Mouse (Mus musculus): ENCODE measurements at regions not wholly inside any gene's neighbourhood (a gene's known extent, or its start where the extent isn't known, plus 50 kb on each side); places are given as distances from the start of the nearest gene placed in this dataset.

DNA sequence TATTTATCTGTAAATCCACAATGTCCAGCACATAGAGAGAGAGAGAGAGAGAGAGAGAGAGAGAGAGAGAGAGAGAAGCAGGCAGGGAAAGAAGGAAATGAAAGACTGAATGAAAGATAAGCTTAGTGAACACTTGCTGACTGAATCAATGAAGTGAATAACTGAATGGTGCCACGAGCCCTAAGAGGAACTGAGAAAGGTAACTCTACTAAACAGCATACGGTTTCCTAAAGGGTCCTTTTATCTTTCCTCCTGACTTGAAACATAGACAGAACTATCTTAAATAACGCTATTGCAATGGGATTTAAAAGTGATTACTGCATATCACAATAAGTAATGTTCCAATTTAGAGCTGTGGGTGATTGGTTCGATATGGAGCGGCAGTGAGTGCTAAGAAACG, 121.0 kb downstream of the Rbm26 start:
- Histone ChIP-seq H3K4me3 (replicated peaks; ENCODE audit: low read length) (no peak overlapping the region), H3K9me3 (replicated peaks; ENCODE audit: control insufficient read depth, low read length) (no peaks in the 10 kb centered on the region), H3K27me3 (ENCODE audit: control insufficient read depth, insufficient read depth, low read length) (no peaks in the 10 kb centered on the region), H3K36me3 (ENCODE audit: control insufficient read depth, insufficient read depth, low read length) (no peaks in the 10 kb centered on the region), H3K27ac (ENCODE audit: low read length) (no peak overlapping the region), H3K9ac (ENCODE audit: low read length) (no peak overlapping the region), H3K4me1 (ENCODE audit: control insufficient read depth, insufficient read depth, low read length) (no peaks in the 10 kb centered on the region), H3K4me2 (ENCODE audit: low read depth, low read length) (no peak overlapping the region)
- no peak for ATAC-seq (ENCODE audit: insufficient read depth, low FRiP score)
- 78% methylated on average over 6 of the region's 6 CpGs for WGBS

DNA sequence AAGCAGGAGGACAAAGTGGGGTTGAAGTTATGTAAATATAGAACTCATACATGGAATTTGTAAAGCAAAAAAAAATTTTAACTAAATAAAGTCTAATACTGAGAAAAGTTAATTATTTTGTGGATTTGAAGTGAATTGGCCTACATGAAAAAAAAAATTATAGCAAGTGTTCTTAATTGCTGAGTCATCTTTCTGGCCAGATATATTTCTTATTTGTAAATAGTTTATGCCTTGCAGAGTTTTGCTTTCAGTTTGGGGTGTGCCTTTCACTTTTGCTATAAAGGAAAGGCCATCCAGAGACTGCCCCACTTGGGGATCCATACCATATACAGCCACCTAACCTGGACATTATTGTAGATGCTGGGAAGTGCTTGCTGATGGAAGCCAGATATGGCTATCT, 138.3 kb downstream of the Rbm26 start:
- Histone ChIP-seq H3K4me3 (replicated peaks; ENCODE audit: low read length) (no peak overlapping the region), H3K36me3 (ENCODE audit: control insufficient read depth, insufficient read depth, low read length) (no peaks in the 10 kb centered on the region), H3K9ac (ENCODE audit: low read length) (no peak overlapping the region), H3K27ac (ENCODE audit: low read length) (no peak overlapping the region), H3K4me2 (ENCODE audit: low read depth, low read length) (no peak overlapping the region), H3K9me3 (replicated peaks; ENCODE audit: control insufficient read depth, low read length) (no peaks in the 10 kb centered on the region), H3K27me3 (ENCODE audit: control insufficient read depth, insufficient read depth, low read length) (no peaks in the 10 kb centered on the region), H3K4me1 (ENCODE audit: control insufficient read depth, insufficient read depth, low read length) (no peaks in the 10 kb centered on the region)
- no peak for ATAC-seq (ENCODE audit: insufficient read depth, low FRiP score)

DNA sequence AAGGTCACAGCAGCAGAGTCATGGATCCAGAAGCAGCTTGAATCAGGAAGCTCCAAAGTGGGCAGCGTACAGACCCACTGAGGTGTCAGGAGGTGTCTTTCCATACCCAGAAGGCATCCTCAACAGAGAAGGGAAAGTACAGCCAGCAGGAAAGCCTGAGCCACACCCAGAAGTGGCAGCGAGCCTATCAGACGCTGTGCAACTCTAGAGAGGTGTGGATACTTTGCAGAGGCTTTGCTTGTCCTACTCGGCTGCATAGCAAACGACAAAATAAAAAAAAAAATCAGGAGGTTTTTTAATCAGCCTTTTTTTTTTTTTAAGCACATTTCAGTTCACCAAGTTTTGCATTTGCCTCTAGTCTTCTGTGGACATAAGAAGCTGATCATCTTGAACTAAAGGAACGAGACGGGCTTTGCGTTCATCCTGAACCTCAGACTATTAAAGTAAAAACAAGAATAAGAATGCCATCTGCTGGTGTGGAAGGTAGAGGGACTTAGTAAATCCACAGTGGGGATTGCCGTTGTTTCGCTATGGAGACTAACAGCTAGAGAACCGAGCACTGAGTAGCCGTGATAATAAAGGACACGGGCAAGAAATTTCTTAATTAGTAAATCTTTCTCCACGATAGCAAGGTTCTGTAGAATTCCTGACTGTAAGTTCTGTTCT, 142.3 kb downstream of the Rbm26 start:
- no peaks in the 10 kb centered on the region for H3K36me3 ChIP-seq (ENCODE audit: control insufficient read depth, insufficient read depth, low read length)
- no peak overlapping the region for H3K9ac ChIP-seq (ENCODE audit: low read length)
- 29% methylated on average over 14 of the region's 14 CpGs for WGBS
- H3K4me2 ChIP-seq (ENCODE audit: low read depth, low read length) = peak overlapping the region; percentile 33; the same call in 1 of the 2 replicates
- H3K27ac ChIP-seq (ENCODE audit: low read length) = no peak overlapping the region
- H3K9me3 ChIP-seq (replicated peaks; ENCODE audit: control insufficient read depth, low read length) = no peaks in the 10 kb centered on the region
- H3K4me3 ChIP-seq (replicated peaks; ENCODE audit: low read length) = peak overlapping the region; percentile 15
- no peak for ATAC-seq (ENCODE audit: insufficient read depth, low FRiP score)
- H3K4me1 ChIP-seq (ENCODE audit: control insufficient read depth, insufficient read depth, low read length) = no peaks in the 10 kb centered on the region
- H3K27me3 ChIP-seq (ENCODE audit: control insufficient read depth, insufficient read depth, low read length) = no peaks in the 10 kb centered on the region

GRCm38 (mm10) chr14:105019971-105020370, 157.2 kb downstream of the Rbm26 start:
- Histone ChIP-seq H3K4me1 (ENCODE audit: control insufficient read depth, insufficient read depth, low read length) (no peaks in the 10 kb centered on the region), H3K4me2 (ENCODE audit: low read depth, low read length) (no peak overlapping the region), H3K9me3 (replicated peaks; ENCODE audit: control insufficient read depth, low read length) (no peaks in the 10 kb centered on the region), H3K36me3 (ENCODE audit: control insufficient read depth, insufficient read depth, low read length) (no peaks in the 10 kb centered on the region), H3K4me3 (replicated peaks; ENCODE audit: low read length) (no peak overlapping the region), H3K9ac (ENCODE audit: low read length) (no peak overlapping the region), H3K27me3 (ENCODE audit: control insufficient read depth, insufficient read depth, low read length) (no peaks in the 10 kb centered on the region), H3K27ac (ENCODE audit: low read length) (no peak overlapping the region)
- 66% methylated on average over 6 of the region's 6 CpGs for whole genome bisulfite sequencing
- ATAC-seq (ENCODE audit: insufficient read depth, low FRiP score) = no peak

DNA sequence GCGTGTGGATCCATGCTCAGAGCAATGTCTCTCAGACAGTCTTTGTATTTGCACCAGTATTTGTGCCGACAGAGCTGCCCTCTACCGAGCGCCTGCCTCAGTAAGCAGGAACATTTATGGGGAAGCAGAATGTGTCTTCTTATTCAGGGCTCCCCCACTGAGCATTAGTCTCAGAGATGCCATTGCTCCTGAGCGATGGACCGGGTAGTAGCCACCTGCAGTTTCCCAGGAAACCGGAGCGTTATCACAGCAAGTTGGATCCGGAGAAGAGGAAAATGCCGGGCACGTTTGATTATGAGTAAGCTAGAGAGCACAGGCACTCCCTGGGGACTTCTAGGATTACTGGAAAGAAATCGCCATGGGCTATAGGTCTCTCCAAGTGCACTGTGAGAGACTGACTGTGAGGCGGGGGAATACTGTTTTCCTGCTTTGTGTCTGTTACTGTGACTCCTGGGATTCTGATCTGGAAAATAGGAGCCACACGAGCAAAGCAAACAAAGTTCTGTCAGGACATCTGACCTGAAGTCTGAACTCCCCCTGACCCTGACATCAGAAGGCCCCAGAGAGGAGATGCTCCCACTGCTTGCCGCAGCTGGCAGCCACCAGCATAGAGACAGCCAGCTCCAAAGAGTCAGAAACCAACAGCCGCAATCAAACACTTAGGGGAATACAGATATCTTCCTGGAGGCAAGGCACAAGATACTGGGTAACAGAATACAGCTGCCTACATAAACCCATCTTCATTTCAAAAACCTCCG, 160.9 kb downstream of the Rbm26 start:
- WGBS = 56% methylated on average over 17 of the region's 17 CpGs
- no peaks in the 10 kb centered on the region for H3K27me3 ChIP-seq (ENCODE audit: control insufficient read depth, insufficient read depth, low read length)
- ATAC-seq (ENCODE audit: insufficient read depth, low FRiP score) = no peak

GRCm38 (mm10) chr14:105015278-105015677, 161.8 kb downstream of the Rbm26 start:
- H3K4me2 ChIP-seq (ENCODE audit: low read depth, low read length) = no peak overlapping the region
- H3K9me3 ChIP-seq (replicated peaks; ENCODE audit: control insufficient read depth, low read length) = no peaks in the 10 kb centered on the region
- H3K9ac ChIP-seq (ENCODE audit: low read length) = no peak overlapping the region
- no peak for ATAC-seq (ENCODE audit: insufficient read depth, low FRiP score)
- H3K4me1 ChIP-seq (ENCODE audit: control insufficient read depth, insufficient read depth, low read length) = no peaks in the 10 kb centered on the region
- no peak overlapping the region for H3K27ac ChIP-seq (ENCODE audit: low read length)
- 75% methylated on average over 2 of the region's 2 CpGs for WGBS
- no peak overlapping the region for H3K4me3 ChIP-seq (replicated peaks; ENCODE audit: low read length)
- no peaks in the 10 kb centered on the region for H3K36me3 ChIP-seq (ENCODE audit: control insufficient read depth, insufficient read depth, low read length)
- no peaks in the 10 kb centered on the region for H3K27me3 ChIP-seq (ENCODE audit: control insufficient read depth, insufficient read depth, low read length)

More for the DNA sequence above, 160.9 kb downstream of the Rbm26 start:
- H3K9ac ChIP-seq (ENCODE audit: low read length) = no peak overlapping the region
- H3K9me3 ChIP-seq (replicated peaks; ENCODE audit: control insufficient read depth, low read length) = no peaks in the 10 kb centered on the region
- no peaks in the 10 kb centered on the region for H3K4me1 ChIP-seq (ENCODE audit: control insufficient read depth, insufficient read depth, low read length)
- H3K4me3 ChIP-seq (replicated peaks; ENCODE audit: low read length) = no peak overlapping the region
- no peaks in the 10 kb centered on the region for H3K36me3 ChIP-seq (ENCODE audit: control insufficient read depth, insufficient read depth, low read length)
- no peak overlapping the region for H3K4me2 ChIP-seq (ENCODE audit: low read depth, low read length)
- H3K27ac ChIP-seq (ENCODE audit: low read length) = no peak overlapping the region

DNA sequence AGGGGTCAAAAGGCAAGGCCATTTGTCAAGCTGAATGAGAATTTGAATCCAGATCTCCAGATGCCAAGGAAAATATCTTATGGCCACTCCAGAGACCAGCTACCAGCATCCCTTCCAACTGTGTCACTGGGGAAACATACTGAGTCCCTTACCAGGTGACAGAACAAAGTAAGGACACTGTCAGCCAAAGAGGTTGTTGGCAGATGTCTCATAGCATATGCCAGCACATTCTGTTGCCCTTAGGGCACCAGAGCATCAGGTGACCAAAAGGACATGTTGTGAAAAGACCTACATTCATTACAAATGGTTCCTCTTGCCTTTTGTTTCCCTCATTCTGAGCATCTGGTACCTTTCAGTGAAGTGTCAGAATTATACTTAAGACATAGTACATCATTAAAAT, 166.4 kb downstream of the Rbm26 start:
- H3K4me3 ChIP-seq (replicated peaks; ENCODE audit: low read length) = no peak overlapping the region
- no peak overlapping the region for H3K27ac ChIP-seq (ENCODE audit: low read length)
- no peaks in the 10 kb centered on the region for H3K27me3 ChIP-seq (ENCODE audit: control insufficient read depth, insufficient read depth, low read length)
- no peak overlapping the region for H3K9ac ChIP-seq (ENCODE audit: low read length)
- no peak overlapping the region for H3K4me2 ChIP-seq (ENCODE audit: low read depth, low read length)
- no peak for ATAC-seq (ENCODE audit: insufficient read depth, low FRiP score)
- no peaks in the 10 kb centered on the region for H3K4me1 ChIP-seq (ENCODE audit: control insufficient read depth, insufficient read depth, low read length)
- H3K36me3 ChIP-seq (ENCODE audit: control insufficient read depth, insufficient read depth, low read length) = no peaks in the 10 kb centered on the region
- no peaks in the 10 kb centered on the region for H3K9me3 ChIP-seq (replicated peaks; ENCODE audit: control insufficient read depth, low read length)

DNA sequence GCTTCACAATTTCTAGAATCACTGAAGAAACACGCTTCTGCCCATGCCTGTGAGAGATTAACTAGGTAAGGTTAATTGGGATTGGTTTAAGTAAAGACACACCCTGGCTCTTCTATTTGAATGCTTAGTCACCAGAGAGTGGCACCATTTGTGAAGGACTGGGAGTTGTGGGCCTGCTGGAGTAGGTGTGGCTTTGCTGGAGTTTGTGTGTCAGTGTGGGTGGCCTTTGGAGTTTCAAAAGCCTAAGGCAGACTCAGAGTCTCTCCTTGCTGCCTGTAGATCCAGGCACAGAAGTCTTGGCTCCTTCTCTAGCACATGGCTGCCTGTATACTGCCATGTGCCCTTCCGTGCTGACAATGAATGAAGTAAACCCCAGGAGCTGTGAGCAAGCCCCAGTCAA, 168.8 kb downstream of the Rbm26 start:
- H3K4me1 ChIP-seq (ENCODE audit: control insufficient read depth, insufficient read depth, low read length) = no peaks in the 10 kb centered on the region
- H3K36me3 ChIP-seq (ENCODE audit: control insufficient read depth, insufficient read depth, low read length) = no peaks in the 10 kb centered on the region
- H3K9ac ChIP-seq (ENCODE audit: low read length) = no peak overlapping the region
- ATAC-seq (ENCODE audit: insufficient read depth, low FRiP score) = no peak
- WGBS = 83% methylated on average over 2 of the region's 2 CpGs
- H3K27me3 ChIP-seq (ENCODE audit: control insufficient read depth, insufficient read depth, low read length) = no peaks in the 10 kb centered on the region
- no peak overlapping the region for H3K4me2 ChIP-seq (ENCODE audit: low read depth, low read length)
- no peaks in the 10 kb centered on the region for H3K9me3 ChIP-seq (replicated peaks; ENCODE audit: control insufficient read depth, low read length)
- H3K27ac ChIP-seq (ENCODE audit: low read length) = no peak overlapping the region
- H3K4me3 ChIP-seq (replicated peaks; ENCODE audit: low read length) = no peak overlapping the region

DNA sequence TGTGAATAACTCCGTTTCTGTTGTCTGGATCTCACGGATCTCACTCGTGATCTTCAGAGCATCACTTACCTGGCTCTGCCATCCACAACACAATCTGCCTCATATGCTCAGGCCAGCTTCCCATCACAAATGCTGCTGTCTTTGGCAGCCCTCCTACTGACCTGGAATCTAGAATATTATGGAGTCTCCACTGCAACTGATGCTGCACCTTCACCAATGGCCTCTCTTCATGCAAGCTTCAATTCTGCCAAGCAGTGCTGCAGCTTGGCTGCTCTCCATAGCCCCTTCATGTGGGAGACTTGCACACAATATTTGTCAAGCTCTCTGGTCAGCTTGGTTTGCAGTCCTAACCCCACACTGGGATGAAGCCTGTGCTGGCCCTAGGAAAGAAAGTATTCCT, 183.1 kb downstream of the Rbm26 start:
- no peaks in the 10 kb centered on the region for H3K27me3 ChIP-seq (ENCODE audit: control insufficient read depth, insufficient read depth, low read length)
- no peaks in the 10 kb centered on the region for H3K36me3 ChIP-seq (ENCODE audit: control insufficient read depth, insufficient read depth, low read length)
- no peak overlapping the region for H3K9ac ChIP-seq (ENCODE audit: low read length)
- H3K4me3 ChIP-seq (replicated peaks; ENCODE audit: low read length) = no peak overlapping the region
- no peaks in the 10 kb centered on the region for H3K4me1 ChIP-seq (ENCODE audit: control insufficient read depth, insufficient read depth, low read length)
- no peak overlapping the region for H3K4me2 ChIP-seq (ENCODE audit: low read depth, low read length)
- H3K9me3 ChIP-seq (replicated peaks; ENCODE audit: control insufficient read depth, low read length) = no peaks in the 10 kb centered on the region
- ATAC-seq (ENCODE audit: insufficient read depth, low FRiP score) = no peak
- whole genome bisulfite sequencing = 89% methylated on average over 3 of the region's 3 CpGs
- no peak overlapping the region for H3K27ac ChIP-seq (ENCODE audit: low read length)
